Mouse (Mus musculus) induced T-regulatory cell, adult 2 months (primary cell): ENCODE measurements around the gene Olfr981.
"Not testable (repeated sequence)": the region's sequence is repeated elsewhere in the genome, so short reads cannot be mapped to it uniquely, and the experiment has no call there.

ENCODE experiments used
- DNase-seq: peaks from one replicate; pipeline ENCODE4 v3.0.0-alpha.2; 2012; ENCODE audit warnings: low read depth

Gene Olfr981

DNA sequence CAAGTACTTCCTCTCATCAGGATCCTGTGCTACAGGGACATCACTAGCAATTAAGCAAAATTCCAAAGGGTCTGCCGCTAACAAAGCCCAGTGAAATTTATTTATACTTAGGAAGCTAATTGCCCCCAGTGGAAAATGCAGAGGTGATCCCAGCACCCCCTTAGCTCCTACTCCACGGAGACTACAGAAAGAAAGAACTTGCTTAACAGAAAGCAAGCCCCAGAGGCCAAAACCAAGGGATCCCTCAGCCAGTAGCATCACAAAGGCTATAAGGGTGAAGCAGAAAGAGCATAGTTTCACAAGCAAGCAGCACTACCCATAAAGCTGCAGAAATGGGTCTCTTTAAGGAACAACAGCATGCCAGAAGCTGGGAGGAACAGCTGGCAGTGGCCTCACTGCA, at the start of gene Olfr981:
TSS of gene Olfr981 (plus strand) at position 301 of the 400 bp plus-strand sequence.
- no peak for DNase-seq

DNA sequence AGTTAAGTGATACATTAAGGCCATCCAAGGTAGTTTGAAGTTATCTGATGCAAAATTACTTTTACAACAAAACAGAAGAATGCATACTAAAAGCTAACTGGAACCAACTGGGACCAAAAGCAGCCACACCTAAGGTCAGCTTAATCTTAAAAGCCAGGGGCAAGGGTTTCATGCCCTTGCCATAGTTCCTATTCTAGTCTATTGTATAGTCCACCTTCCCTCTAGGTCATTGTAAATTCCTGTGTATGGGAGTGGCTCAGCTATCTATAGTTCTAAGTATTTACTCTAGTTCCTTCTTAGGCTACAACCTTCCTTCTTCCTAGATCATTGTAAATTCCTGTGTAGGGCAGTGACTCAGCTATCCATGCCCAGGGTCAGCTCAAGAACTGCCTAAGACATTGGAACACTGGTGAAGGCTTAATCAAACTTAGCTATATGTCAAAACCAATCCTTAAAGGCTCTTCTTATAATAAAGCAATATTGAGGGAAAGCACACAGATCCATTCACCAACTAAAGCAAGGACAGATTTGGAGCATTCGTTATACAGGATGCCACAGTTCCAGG, 44.6 kb upstream of the Olfr981 start:
- not testable (repeated sequence) for DNase-seq

DNA sequence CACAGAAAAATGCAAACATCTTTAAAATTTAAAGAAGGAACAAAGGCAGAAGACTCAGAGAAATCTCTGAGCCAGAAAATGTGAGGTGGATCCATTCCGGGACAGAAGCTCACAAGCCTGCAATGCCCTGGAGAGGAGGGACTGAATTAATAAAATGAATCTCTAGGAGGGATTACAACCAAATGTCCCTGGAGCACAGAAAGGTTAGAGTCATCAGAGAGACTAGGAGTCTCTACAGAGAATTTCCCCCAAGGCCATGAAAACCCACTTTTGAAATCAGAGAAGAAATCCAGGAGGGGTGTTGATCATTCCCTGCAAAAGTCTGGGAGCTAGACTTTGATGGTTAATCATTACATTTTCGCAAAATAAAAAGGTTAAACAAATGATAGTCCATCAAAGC, 29.5 kb upstream of the Olfr981 start, which contains the start of gene Olfr978:
TSS of gene Olfr978 (plus strand) at position 301 of the 400 bp plus-strand sequence.
- no peak for DNase-seq

DNA sequence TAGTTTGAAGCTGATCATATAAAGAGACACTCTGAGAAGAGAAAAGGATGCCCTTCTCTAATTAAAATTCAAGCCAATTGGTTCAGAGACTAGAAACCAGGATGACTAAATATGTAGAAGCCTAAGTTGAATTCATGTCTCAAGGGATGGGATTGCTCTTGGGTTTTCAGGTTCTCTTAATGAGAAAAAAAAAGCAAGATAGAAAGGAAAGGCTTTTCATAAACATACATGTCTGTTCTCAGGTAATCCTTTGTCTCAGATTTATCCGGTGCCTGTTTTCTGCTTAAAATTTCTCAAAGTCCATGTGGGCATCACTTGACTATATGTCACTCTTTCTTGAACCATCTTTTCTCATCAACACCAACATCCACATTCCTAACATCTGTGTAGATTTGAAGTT, 17.9 kb upstream of the Olfr981 start, which contains the start of gene Olfr979:
TSS of gene Olfr979 (minus strand) at position 101 of the 400 bp plus-strand sequence.
- DNase-seq: no peak

DNA sequence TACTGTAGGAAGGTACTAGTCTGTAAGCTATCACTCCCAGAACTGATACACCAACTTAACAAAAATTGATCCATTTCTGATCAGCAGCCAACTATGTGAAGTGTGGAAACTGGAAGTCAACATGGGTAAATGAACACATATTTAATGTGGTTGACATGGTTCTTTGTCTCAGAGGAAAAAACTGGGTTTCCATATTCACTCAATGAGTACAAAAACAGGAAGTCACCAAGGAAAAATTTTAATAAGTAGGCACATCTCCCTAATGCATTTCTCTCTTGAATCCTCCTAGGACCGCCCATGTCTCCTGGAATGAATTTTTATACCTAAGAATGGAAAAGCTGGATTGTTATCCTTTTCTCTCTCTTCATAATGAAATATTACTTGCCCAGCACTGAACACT, 11.8 kb upstream of the Olfr981 start, which contains the start of gene Olfr980:
TSS of gene Olfr980 (minus strand) at position 101 of the 400 bp plus-strand sequence.
- no peak for DNase-seq

DNA sequence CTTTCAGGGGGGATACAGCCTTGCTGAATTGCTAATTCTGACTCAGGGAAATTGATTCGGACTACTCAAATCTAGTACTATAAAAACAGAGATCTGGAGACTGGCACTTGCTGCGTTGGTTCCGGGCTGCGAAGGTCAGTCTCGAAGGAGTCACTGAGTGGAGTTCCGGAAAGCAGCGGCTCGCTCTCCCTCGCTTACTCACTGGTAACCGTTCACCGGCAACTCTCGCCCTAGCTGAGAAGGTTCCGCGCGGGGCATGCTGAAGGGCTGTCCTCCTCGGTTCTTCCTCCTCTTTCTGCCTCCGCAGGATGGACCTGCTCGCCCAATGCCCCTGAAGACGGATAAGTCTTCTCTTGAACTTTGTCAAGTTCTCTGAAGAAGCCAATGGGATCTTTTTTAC, 28.9 kb downstream of the Olfr981 start:
- DNase-seq: no peak

DNA sequence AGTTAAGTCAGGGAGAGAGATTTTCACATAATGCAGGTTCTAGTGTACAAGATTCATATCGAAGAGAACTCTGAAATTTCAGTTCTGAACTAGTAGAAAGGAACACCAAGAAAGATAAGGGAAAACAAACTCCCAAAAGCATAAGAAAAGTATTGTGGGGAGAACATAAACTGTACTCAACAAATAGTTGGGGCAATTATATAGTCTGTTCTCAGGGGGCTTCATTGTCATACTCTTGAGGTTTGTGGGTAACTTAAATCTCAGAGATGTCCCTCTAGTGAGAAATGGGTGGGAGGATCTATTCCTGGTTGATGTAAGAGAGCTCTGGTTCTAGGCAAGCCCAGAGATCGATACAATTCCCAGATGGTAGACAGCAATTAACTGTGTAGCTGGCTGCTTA, 52.3 kb downstream of the Olfr981 start, which contains the start of gene Olfr982:
TSS of gene Olfr982 (plus strand) at position 301 of the 400 bp plus-strand sequence.
- DNase-seq: no peak
